Mouse (Mus musculus) forebrain, embryonic 10.5 days (tissue): Measurements from ENCODE around the gene Ppp2r5e. TPM values are rescaled to one million over a fixed set of nuclear protein-coding genes. Genes with fewer than 3 reads are reported as not detected.

Experiments used
- DNase-seq: peaks from one replicate; pipeline ENCODE4 v3.0.0-alpha.2; 2017; ENCODE audit warnings: low spot score; ENCODE audit errors: extremely low spot score
- H3K27ac ChIP-seq: fragments of 300-500 bp; sonication (generic); 2 replicates; pipeline ENCODE4 v1.5.1; 2016; ENCODE audit warnings: mild to moderate bottlenecking
- H3K27me3 ChIP-seq: fragments of 300-500 bp; sonication (generic); 2 replicates; pipeline ENCODE4 v1.6.1; 2016; ENCODE audit warnings: mild to moderate bottlenecking; ENCODE audit not compliant: poor library complexity, severe bottlenecking
- H3K36me3 ChIP-seq: fragments of 300-500 bp; sonication (generic); replicated peaks from 2 replicates; pipeline ENCODE4 v1.6.1; 2016; ENCODE audit warnings: mild to moderate bottlenecking, moderate library complexity
- H3K4me1 ChIP-seq: fragments of 300-500 bp; sonication (generic); 2 replicates; pipeline ENCODE4 v1.6.1; 2016
- H3K4me3 ChIP-seq: fragments of 300-500 bp; sonication (generic); 2 replicates; pipeline ENCODE4 v1.5.1; 2016; ENCODE audit warnings: mild to moderate bottlenecking, moderate library complexity
- H3K9me3 ChIP-seq: fragments of 300-500 bp; sonication (generic); 2 replicates; pipeline ENCODE4 v1.6.1; 2016; ENCODE audit warnings: mild to moderate bottlenecking, moderate library complexity
- WGBS: fragments of 180-500 bp; shearing (Covaris S2); methylation state at CpG from one replicate; pipeline ENCODE4 v1.1.7; 2016; 5-methylcytosine and 5-hydroxymethylcytosine counted together
- polyA plus RNA-seq: library from polyadenylated mRNA; unstranded; fragments of >200 nt; fragmentation: Nextera tagmentation; extraction: Ambion mirVana; gene quantifications from 2 replicates; pipeline ENCODE4 v1.2.1, GENCODE M21; 2016

Ppp2r5e gene
- polyA plus RNA-seq = 15.2 and 15.4 TPM in 2 replicates

DNA sequence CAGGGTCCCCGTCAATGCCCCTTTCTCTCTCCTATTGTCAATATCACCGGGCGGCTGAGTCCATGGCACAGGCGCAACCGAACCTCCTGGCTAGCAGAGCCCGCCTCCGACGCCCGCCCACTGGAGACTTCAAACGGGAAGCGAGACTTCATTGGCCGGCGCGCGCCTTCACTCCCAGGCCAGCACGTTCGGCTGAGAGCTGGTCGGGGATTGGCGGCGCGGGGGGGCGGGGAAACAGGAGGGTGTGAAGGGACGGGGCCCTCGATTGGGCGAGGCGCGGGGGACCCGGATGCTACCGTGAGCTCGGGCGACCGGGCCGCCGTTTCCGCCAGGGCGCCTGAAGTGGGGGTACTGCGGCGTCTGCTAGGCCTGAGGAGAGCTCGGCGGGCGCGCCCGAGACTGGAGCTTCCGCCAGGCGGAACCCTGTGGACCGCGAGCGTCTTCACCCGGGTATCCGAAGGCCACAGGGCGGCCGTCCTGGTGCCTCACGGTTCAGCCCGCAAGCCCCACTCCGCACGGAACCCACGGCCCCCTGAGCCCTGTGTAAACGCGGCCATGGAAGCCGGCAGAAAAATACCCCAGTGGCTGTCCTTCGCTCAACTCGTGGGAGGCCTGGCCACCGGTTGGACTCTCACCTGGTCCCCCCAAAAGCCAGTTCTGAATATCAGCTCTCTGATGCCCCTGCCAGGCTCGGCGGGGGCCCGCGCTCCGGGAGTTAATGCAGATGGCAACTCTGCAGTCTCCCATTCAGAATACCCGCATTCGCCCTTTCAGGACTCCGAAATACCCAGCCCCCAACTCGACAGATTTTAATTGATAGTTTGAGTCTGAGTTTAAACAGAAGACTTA, at the start of gene Ppp2r5e:
Gene Ppp2r5e, minus strand, starts transcription at position 92 of the 849 bp plus-strand sequence.
- under 1% methylated on average over 64 of the region's 72 CpGs for WGBS
- peak; percentile 100 for DNase-seq
- H3K4me3 ChIP-seq = peak within 1 kb of the TSS; percentile 99

DNA sequence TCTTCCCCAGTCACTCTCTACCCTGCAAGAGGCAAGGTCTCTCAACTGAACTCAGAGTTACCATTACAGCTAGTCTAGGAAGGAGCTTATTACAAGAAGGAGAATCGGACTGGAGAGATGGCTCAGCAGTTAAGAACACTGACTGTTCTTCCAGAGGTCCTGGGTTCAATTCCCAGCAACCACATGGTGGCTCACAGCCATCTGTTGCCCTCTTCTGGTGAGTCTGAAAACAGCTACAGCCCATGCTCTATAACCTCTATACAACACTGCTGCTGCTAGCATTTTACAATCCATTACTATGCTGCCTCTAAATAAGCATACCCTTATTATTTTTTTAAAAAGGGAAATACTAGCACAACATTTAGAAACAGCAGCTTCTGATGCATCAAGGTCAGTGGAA, 49.7 kb upstream of the Ppp2r5e start:
- 87% methylated on average over 1 of the region's 1 CpGs for WGBS
- Histone ChIP-seq H3K4me1 (peaks cover 17% of the 10 kb centered on the region), H3K27ac (no peak overlapping the region), H3K27me3 (no peaks in the 10 kb centered on the region), H3K4me3 (no peak overlapping the region), H3K9me3 (no peaks in the 10 kb centered on the region), H3K36me3 (peaks cover 7% of the 10 kb centered on the region; the same call in 1 of the 2 replicates)
- no peak for DNase-seq

More for the DNA sequence above, at the start of gene Ppp2r5e:
- H3K4me1 ChIP-seq = peaks cover 29% of the 10 kb centered on the region
- H3K9me3 ChIP-seq = no peaks in the 10 kb centered on the region
- H3K27ac ChIP-seq = peak within 1 kb of the TSS; percentile 99
- H3K36me3 ChIP-seq = peaks cover 20% of the 10 kb centered on the region
- no peaks in the 10 kb centered on the region for H3K27me3 ChIP-seq

GRCm38 (mm10) chr12:75641726-75642125, 45.7 kb upstream of the Ppp2r5e start:
- DNase-seq = no peak
- WGBS = 97% methylated on average over 1 of the region's 1 CpGs
- no peaks in the 10 kb centered on the region for H3K36me3 ChIP-seq
- H3K4me3 ChIP-seq = no peak overlapping the region
- no peaks in the 10 kb centered on the region for H3K4me1 ChIP-seq
- H3K27me3 ChIP-seq = no peaks in the 10 kb centered on the region
- no peak overlapping the region for H3K27ac ChIP-seq
- no peaks in the 10 kb centered on the region for H3K9me3 ChIP-seq

- Histone ChIP-seq H3K36me3 (no peaks in the 10 kb centered on the region), H3K4me3 (no peak overlapping the region), H3K27ac (no peak overlapping the region), H3K4me1 (no peaks in the 10 kb centered on the region), H3K9me3 (no peaks in the 10 kb centered on the region), H3K27me3 (no peaks in the 10 kb centered on the region)
- 89% methylated on average over 2 of the region's 2 CpGs for WGBS
- DNase-seq = no peak
Observed at GRCm38 (mm10) chr12:75638345-75638744, 42.3 kb upstream of the Ppp2r5e start.

DNA sequence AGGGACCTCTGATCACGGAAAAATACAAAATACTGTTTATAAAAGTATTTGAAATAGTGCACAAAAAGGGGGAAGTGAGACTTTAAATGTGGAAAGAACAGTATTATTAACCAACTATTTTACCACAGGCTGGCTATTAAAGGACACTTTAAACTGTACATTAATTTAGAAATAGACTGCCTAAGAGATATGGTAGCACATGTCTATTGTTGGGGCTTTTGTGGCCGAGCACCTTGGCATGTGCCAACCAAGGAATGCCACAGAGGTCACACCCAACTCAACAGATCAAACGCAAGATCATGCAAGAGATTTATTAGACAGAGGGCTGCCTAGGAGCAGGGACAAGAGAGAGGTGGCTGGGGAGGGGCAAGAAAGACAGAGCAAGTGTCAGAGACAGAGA, 41.1 kb upstream of the Ppp2r5e start:
- H3K4me1 ChIP-seq = no peaks in the 10 kb centered on the region
- no peak overlapping the region for H3K27ac ChIP-seq
- H3K4me3 ChIP-seq = no peak overlapping the region
- H3K36me3 ChIP-seq = peaks cover 12% of the 10 kb centered on the region
- 87% methylated on average over 3 of the region's 3 CpGs for WGBS
- H3K9me3 ChIP-seq = no peaks in the 10 kb centered on the region
- no peaks in the 10 kb centered on the region for H3K27me3 ChIP-seq
- DNase-seq = no peak

DNA sequence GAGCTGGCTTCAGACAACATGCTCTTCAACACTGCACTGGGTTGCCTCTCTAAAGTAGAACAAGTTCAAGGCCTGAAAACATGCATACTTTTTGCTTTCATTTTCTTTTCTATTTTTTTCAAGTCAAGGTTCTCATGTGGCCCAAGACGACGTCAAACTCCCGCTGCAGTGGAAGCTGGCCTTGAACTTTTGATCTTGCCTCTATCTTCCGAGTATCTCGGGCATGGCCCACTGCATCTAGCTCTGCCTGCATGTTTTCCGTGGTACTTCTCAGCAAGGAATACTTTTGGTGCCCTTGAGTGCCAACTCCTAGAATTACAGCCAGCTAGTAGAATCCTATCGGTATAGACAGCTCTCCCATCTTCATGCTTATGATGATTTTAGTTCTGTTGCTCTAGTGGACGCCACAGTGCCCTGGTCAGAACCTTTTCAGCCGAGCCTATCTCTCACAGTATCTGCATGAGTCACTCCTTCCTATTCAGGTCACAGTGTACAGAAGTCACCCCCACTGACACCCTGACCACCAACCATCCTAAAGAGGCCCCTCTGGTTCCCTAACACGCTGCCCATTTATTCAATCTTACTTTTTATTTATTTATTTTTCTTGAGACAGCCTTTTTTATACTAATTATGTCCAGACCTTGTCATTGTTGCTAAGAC, 39.9 kb upstream of the Ppp2r5e start:
- no peak for DNase-seq
- Histone ChIP-seq H3K4me3 (no peak overlapping the region), H3K4me1 (no peaks in the 10 kb centered on the region), H3K27ac (no peak overlapping the region), H3K9me3 (no peaks in the 10 kb centered on the region), H3K36me3 (peaks cover 16% of the 10 kb centered on the region), H3K27me3 (no peaks in the 10 kb centered on the region)
- 93% methylated on average over 10 of the region's 10 CpGs for WGBS

GRCm38 (mm10) chr12:75629618-75630017, 33.6 kb upstream of the Ppp2r5e start:
- Histone ChIP-seq H3K4me3 (no peak overlapping the region), H3K27me3 (no peaks in the 10 kb centered on the region), H3K4me1 (no peaks in the 10 kb centered on the region), H3K27ac (no peak overlapping the region), H3K9me3 (no peaks in the 10 kb centered on the region), H3K36me3 (peaks cover 16% of the 10 kb centered on the region)
- DNase-seq = no peak
- WGBS = 71% methylated on average over 1 of the region's 1 CpGs

DNA sequence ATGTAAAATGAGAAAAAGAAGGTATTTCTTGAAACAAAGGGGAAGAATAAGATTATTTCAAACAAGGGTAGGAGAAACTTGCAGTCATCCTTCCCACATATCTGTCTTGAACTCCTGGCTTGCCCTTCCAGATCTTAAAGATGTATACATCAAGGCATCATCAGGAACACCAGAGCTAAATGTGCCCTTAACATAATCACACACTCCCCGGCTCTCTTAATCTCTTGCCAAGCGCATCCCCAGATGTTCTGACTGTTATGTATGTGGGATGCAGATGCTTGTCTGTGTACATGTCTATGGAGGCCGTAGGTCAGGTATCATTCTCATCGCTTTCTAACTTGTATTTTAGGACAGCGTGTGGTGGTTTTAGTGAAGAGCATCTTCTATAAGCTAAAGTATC, 27.2 kb upstream of the Ppp2r5e start:
- 97% methylated on average over 5 of the region's 5 CpGs for WGBS
- no peak for DNase-seq
- Histone ChIP-seq H3K27ac (no peak overlapping the region), H3K9me3 (peaks cover 9% of the 10 kb centered on the region; the same call in 1 of the 2 replicates), H3K36me3 (no peaks in the 10 kb centered on the region), H3K27me3 (no peaks in the 10 kb centered on the region), H3K4me3 (no peak overlapping the region), H3K4me1 (no peaks in the 10 kb centered on the region)

- 86% methylated on average over 3 of the region's 3 CpGs for WGBS
- Histone ChIP-seq H3K4me3 (no peak overlapping the region), H3K27ac (no peak overlapping the region), H3K36me3 (no peaks in the 10 kb centered on the region), H3K4me1 (no peaks in the 10 kb centered on the region), H3K27me3 (no peaks in the 10 kb centered on the region), H3K9me3 (peaks cover 9% of the 10 kb centered on the region; the same call in 1 of the 2 replicates)
- DNase-seq = no peak
Observed at GRCm38 (mm10) chr12:75622835-75623234, 26.8 kb upstream of the Ppp2r5e start.

DNA sequence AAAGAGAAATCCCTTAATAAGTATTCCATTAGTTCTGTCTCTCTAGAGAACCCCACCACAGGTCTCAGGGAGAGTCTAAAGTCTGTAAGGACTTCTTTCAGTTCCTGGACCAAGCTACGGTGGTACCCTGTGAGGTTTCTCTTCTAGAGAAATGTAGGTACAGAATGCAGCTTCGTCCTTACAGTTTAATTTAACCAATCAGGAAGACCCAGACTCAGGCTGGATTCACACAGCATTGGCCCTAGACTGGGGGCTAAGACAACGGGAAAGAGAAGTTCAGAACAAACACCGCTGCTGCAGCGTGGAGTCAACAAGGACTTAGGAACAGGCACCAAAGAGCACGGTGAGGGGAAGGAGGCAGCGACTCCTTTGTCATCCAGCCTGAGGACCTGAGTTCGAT, 20.8 kb upstream of the Ppp2r5e start:
- peaks cover 10% of the 10 kb centered on the region for H3K27me3 ChIP-seq
- H3K4me1 ChIP-seq = peaks cover 9% of the 10 kb centered on the region
- H3K36me3 ChIP-seq = no peaks in the 10 kb centered on the region
- WGBS = 63% methylated on average over 8 of the region's 8 CpGs
- DNase-seq = no peak
- H3K9me3 ChIP-seq = peaks cover 7% of the 10 kb centered on the region; the same call in 1 of the 2 replicates
- H3K27ac ChIP-seq = no peak overlapping the region
- no peak overlapping the region for H3K4me3 ChIP-seq

DNA sequence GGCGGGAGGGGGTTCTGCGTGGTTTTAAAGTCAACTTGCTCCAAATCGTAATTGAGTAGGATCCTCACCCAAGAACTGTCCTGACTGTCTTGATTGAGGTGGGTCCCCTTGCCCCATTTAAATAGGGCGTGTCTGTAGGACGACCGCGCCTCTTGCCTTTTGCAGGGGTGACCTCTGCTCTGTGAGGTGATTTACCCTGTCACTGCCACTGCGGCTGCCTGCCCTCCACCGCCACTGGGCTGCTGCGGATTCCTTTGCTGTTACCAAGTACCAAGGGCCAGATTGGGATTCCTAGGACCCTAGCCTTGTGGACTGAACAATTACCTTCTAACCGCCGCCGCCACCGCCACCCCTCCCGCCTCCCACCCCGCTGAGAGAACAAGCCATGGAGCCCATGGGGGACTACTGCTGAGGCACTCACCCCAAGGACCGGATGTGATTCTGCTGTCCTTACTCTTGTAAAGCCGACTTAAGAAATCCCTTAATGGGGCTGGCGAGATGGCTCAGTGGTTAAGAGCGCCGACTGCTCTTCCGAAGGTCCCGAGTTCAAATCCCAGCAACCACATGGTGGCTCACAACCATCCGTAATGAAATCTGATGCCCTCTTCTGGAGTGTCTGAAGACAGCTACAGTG, 20.2 kb upstream of the Ppp2r5e start:
- Histone ChIP-seq H3K9me3 (peaks cover 3% of the 10 kb centered on the region; the same call in 1 of the 2 replicates), H3K4me3 (peak overlapping the region; percentile 40)
- DNase-seq = peak; percentile 22

DNA sequence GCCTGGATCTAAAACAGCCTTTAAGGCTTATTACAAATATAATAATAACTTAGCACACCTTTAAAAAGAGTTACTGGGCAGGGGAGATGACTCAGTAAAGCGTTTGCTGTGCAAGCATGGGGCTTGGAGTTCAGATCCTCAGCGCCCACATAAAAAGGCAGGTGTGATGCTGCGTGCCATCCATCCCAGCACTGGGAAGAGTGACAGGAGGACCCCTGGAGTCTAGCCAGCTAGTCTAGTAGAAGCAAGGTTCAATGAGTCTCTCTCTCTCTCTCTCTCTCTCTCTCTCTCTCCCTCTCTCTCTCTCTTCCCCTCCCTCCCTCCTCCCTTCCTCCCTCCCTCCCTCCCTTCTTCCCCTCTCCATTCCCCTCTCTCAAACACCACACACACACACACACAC, 19.5 kb upstream of the Ppp2r5e start:
- DNase-seq = no peak
- WGBS = 38% methylated on average over 3 of the region's 3 CpGs
- Histone ChIP-seq H3K27ac (no peak overlapping the region), H3K27me3 (peaks cover 10% of the 10 kb centered on the region), H3K4me1 (peaks cover 9% of the 10 kb centered on the region), H3K4me3 (no peak overlapping the region), H3K9me3 (no peaks in the 10 kb centered on the region), H3K36me3 (no peaks in the 10 kb centered on the region)

More for the DNA sequence above, 20.2 kb upstream of the Ppp2r5e start:
- Histone ChIP-seq H3K27ac (no peak overlapping the region), H3K4me1 (peaks cover 9% of the 10 kb centered on the region), H3K27me3 (peaks cover 10% of the 10 kb centered on the region), H3K36me3 (no peaks in the 10 kb centered on the region)
- 7% methylated on average over 24 of the region's 24 CpGs for WGBS
